Mouse (Mus musculus) brain, embryonic 14.5 days (tissue): ENCODE measurements around the gene Chaf1a.

Experiments
- CTCF ChIP-seq: fragments of 200-500 bp; IDR thresholded peaks from 2 replicates; pipeline ENCODE4 v1.5.1; 2012; ENCODE audit warnings: inconsistent platforms, mild to moderate bottlenecking, moderate library complexity, borderline replicate concordance; ENCODE audit not compliant: insufficient read depth, insufficient read length; ENCODE audit errors: extremely low read depth
- POLR2A ChIP-seq: fragments of 200-500 bp; IDR thresholded peaks from 2 replicates; pipeline ENCODE4 v1.6.1; 2012; ENCODE audit warnings: mild to moderate bottlenecking, inconsistent platforms, borderline replicate concordance; ENCODE audit not compliant: poor library complexity, insufficient read depth, insufficient read length, severe bottlenecking; ENCODE audit errors: extremely low read depth

DNA sequence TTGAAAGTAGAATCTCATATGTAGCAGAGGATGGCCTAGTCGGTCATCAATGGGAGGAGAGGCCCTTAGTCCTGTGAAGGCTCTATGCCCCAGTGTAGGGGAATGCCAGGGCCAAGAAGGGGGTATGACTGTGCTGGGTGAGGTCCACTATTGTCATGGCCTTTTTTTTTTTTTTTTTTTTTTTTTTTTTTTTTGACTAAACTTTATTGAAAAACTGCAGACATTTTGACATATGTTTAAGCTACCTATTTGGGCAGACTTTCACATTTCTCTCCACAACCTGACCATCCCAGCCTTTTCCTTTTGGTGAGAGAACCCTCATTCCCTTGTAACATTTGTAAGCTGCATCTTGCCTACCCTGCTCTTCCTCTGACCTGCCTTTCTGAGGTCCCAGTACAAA, 52.1 kb downstream of the Chaf1a start:
- no peak for TF ChIP-seq CTCF
- TF ChIP-seq POLR2A: no peak
